Mouse (Mus musculus) erythroblast, embryonic 14.5 days (primary cell): Measurements from ENCODE around the gene Cmip.

Experiments used
- GATA1 ChIP-seq: IDR thresholded peaks from 2 replicates; pipeline ENCODE4 v1.6.1; 2012; ENCODE audit warnings: low read length, inconsistent platforms, mixed read lengths
- TAL1 ChIP-seq: IDR thresholded peaks from 3 replicates; pipeline ENCODE4 v1.6.1; 2012; ENCODE audit warnings: low read length, inconsistent platforms, mixed read lengths

- TF ChIP-seq TAL1: no peak
- no peak for TF ChIP-seq GATA1
Observed at GRCm38 (mm10) chr8:117307221-117307620, 50.4 kb downstream of the Cmip start.
